Mouse (Mus musculus) ES-E14 (cell line): Measurements from ENCODE around the gene Aldh8a1.

ENCODE experiments used
- HCFC1 ChIP-seq: IDR thresholded peaks from 2 replicates; pipeline ENCODE4 v1.6.1; 2012; ENCODE audit warnings: low read length, inconsistent platforms, borderline replicate concordance; ENCODE audit not compliant: insufficient read depth
- ZC3H11A ChIP-seq: IDR thresholded peaks from 2 replicates; pipeline ENCODE4 v1.6.1; 2012; ENCODE audit warnings: low read depth, mild to moderate bottlenecking, inconsistent platforms, low read length, borderline replicate concordance

GRCm38 (mm10) chr10:21334349-21335105, 42.6 kb upstream of the Aldh8a1 start:
- TF ChIP-seq ZC3H11A: no peak
- TF ChIP-seq HCFC1: no peak
